Mouse (Mus musculus) testis, postnatal 14 days (tissue): ENCODE data around the gene Timm10b.

Source experiments
- DNase-seq: peaks from one replicate; pipeline ENCODE4 v3.0.0; 2021; ENCODE audit warnings: low spot score

Gene Timm10b

DNA sequence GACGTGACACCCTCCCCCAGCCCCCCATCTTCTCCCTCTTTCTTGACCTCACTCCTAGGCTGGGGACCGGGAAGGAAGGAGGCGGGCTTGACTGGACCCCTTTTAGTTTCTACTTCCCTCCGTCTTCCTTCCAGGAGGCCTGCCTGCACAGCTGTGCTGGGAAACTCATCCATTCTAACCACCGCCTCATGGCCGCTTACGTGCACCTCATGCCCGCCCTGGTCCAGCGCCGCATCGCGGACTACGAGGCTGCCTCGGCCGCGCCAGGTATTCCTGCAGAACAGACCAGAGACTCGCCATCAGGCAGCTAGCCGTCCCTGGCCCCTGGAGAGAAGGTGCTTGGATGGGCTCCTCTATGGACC, 1.0 kb downstream of the Timm10b start:
- peak; percentile 40 for DNase-seq

DNA sequence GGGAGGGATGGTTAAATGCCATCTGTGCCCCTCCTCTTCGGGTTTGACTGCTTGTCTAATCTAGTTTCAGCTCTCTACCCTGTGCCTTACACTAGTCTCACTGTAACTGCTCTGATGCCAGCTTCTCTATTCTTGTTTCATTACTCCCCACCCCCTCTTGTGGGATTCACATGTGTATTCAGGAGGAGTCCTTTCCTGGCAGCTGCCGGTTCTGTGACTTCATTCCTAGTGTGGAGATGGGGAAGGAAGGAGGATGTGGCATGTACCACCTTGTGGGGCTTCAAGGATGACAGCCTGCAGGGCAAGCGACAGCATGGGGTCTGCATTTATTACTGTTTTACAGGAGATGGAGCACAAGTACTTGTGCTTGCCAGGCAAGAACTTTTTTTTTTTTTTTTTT, 2.1 kb downstream of the Timm10b start:
- no peak for DNase-seq

GRCm38 (mm10) chr7:105650639-105651435, 11.0 kb downstream of the Timm10b start, which contains the start of gene Dnhd1:
TSS of gene Dnhd1 (plus strand) at chr7:105650827.
- DNase-seq = peak; percentile 75

DNA sequence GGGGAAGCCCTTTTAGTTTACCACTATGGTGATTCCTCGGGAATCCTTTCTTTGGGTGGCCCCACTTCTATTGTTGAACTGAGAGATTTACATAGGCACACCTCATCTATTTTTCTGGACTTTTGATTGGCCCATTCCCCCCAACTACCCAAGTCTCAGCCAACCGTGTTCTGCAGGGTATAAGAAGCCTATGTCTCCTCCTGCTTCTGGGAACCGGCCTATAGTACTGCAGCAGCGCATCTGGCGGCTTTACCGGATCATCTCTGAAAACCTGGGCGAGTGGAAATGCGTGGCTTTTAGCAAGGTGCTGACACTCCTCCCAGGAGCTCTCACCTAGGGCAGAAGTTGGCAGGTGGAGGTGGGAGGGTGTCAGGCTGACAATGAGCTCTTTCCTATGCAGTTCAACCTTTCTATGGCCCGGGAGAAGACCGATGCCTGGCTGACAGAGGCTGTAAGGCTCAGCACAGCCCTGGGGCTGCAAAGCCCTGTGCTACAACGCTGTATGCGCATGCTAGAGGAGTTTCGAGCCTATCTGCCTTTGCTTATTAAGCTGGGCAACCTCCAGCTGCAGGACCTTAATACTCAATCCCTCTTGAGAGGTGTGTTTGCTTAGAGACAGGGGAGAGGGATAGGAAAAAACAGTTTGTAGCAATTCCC, 45.8 kb downstream of the Timm10b start:
- DNase-seq = peak; percentile 21

DNA sequence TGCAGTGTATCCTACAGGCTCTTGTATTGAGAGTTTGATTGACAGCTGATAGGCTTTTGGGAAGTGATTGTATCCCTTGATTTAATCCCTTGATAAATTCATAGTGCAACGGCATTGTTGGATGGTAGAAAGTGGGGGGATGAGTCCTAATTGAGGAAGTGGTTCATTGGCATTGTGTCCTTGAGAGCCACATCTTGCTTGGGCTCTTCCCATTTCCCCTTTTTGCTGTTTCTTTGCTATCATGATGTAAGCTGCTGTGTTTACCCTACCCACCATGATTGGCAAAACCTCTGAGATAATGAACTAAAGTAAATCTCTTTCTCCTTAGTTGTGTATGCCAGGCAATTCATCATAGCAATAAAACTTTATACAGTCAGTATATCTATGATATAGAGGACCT, 51.0 kb downstream of the Timm10b start:
- DNase-seq = no peak
